Mouse (Mus musculus): ENCODE measurements around the gene Olfr1239.

Olfr1239 gene

DNA sequence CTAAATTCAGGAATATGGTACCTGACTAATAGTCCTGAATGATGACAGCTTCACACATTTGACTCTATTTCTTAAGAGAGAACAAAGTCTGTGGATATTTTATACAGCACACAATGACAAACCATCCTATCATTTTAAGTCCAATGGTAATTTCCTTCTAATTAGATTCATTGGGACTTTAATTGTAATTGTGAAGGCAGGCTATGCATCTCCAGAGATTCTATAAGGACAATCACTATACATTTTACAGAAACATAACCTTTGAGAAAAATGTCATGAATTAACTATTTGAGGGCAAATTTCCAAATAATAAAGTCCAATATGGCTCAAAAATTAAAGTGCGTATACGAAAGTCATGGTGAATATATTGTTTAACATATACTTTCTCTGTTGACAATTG is at the start of gene Olfr1239:
TSS of gene Olfr1239 (minus strand) at position 101 of the 400 bp plus-strand sequence.
- no peak for DNase-seq (ENCODE audit: extremely low read depth, low read depth)

DNA sequence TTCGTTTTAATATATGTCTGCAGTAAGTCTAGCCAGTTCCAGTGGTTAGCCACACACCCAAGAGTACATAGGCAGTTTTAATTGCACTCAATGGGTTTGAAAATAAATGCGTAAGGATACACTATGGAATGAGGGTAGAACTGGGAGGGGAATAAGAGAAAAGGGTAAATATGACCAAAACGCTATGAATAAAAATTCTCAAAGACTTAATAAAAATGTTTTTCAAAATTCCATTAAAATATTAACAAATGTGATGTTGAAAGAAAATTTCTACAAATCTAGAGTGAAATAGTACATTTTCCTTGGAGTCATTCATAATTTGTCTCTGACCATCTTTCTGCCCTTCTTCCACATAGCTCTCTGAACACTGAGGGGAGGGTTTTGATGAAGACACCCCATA is 22.7 kb upstream of the Olfr1239 start, which contains the start of gene Olfr1240:
TSS of gene Olfr1240 (minus strand) at position 101 of the 400 bp plus-strand sequence.
- no peak for DNase-seq (ENCODE audit: extremely low read depth, low read depth)

DNA sequence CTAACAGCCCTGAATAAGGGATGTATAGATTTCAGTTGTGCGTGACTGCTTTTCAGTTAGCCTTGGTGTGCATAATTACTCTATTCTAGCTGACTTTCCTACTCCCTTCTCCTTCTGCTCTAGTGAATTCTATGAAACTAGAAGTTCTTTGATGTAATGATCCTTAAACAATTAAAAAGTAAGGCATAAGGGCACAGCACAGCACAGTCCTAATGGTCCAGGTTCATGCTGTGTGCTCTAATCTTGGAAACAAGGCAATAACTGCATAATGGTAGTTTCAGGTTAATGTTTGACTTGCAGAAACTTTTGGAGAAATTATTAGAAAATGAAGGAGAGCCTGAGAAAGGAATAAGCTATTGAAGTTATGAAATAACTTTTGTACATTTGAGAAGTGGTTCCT is 5.7 kb downstream of the Olfr1239 start:
- DNase-seq (ENCODE audit: extremely low read depth, low read depth) = no peak

DNA sequence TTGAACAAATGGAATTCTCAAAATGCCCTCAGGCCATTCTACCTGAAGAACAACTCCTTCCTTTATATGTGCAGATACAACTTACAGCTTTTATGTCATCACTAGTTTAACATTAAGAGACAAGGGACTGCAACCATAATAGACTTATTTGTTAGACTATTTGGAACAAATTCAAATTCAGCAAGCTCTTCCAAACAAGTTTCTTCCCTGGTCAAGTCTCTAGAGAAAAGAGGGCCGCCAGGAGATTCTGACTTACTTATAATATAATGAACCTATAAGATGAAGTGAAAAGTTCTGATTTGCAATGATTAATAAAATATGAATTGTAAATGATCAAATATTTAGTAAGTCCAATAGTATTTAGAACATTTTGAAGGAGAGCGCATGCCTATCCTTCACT is 10.6 kb downstream of the Olfr1239 start, which contains the start of gene Olfr1238:
TSS of gene Olfr1238 (minus strand) at position 101 of the 400 bp plus-strand sequence.
- DNase-seq (ENCODE audit: extremely low read depth, low read depth) = no peak

DNA sequence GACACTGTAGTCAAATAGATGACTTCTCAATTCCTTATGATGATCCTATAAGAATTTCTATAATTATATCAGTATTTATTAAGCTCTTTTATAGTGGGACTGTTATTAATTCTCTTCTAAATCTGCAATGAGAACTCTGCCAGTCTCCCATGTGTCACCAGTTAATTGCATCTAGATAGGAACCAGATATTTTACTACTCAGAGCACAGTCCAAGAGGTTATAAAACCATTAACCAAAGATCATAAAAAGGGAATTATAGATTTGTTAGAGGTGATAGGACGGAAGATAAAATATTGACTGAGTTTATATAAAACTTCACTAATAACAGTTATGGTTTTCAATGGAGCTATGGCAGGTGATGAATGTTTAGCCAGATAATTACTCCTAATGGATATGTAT is 19.3 kb downstream of the Olfr1239 start:
- no peak for DNase-seq (ENCODE audit: extremely low read depth, low read depth)
